9 mouse cellular contexts compared by ENCODE assay signal in genomic region chr16:33942341-33942740, GRCm38 (mm10). TPM values are rescaled to one million over a fixed set of nuclear protein-coding genes. Genes with fewer than 3 reads are reported as not detected.
DNase-seq lines count a peak whose midpoint lies in the region; ATAC-seq lines count a peak whose summit lies in the region.
"Had no signal": no experiment of that assay in that cellular context is flagged by ENCODE, and none has a peak within 500 bp of the region (broad histone marks: within the 10 kb centered on the region; RNA-seq: fewer than 3 reads in every experiment).

No protein-coding gene starts in this region.

- no peaks in the 10 kb centered on the region for H3K9me3 ChIP-seq in forebrain, embryonic 10.5 days
- H3K9me3 ChIP-seq in forebrain, embryonic 11.5 days (ENCODE audit: control insufficient read depth, low read length), result no peaks in the 10 kb centered on the region
- H3K9me3 ChIP-seq in neural tube, embryonic 15.5 days (replicated peaks), result no peaks in the 10 kb centered on the region
- H3K9me3 ChIP-seq: megakaryocyte, embryonic 14.5 days had no signal

- no peaks in the 10 kb centered on the region; the same call in 1 of the 2 replicates for H3K36me3 ChIP-seq in forebrain, embryonic 10.5 days (replicated peaks)
- no peaks in the 10 kb centered on the region for H3K36me3 ChIP-seq in forebrain, embryonic 11.5 days (ENCODE audit: control insufficient read depth, insufficient read depth, low read length)
- no peaks in the 10 kb centered on the region for H3K36me3 ChIP-seq in neural tube, embryonic 15.5 days

- DNase-seq in forebrain, embryonic 10.5 days (ENCODE audit: extremely low spot score, low spot score), result peak; percentile 31
- DNase-seq in forebrain, embryonic 11.5 days (ENCODE audit: low spot score), result no peak
- DNase-seq in adrenal gland, postnatal 10 days, result peak; percentile 71
- DNase-seq in heart, adult 9 months (ENCODE audit: low spot score in 2 of 2), result peak; percentile 67 to 74
- peak; percentile 89 for DNase-seq in kidney, postnatal 10 days
- DNase-seq in layer of hippocampus, postnatal 25 days (ENCODE audit: extremely low spot score in 1 of 2, low spot score in 1 of 2), result no peak
- DNase-seq in frontal cortex, adult 2 months (ENCODE audit: extremely low spot score in 1 of 2, low spot score in 1 of 2), result no peak

- H3K27ac ChIP-seq in forebrain, embryonic 10.5 days, result peak overlapping the region; percentile 78
- no peak overlapping the region for H3K27ac ChIP-seq in forebrain, embryonic 11.5 days (ENCODE audit: low read depth, low read length)
- no peak overlapping the region for H3K27ac ChIP-seq in neural tube, embryonic 15.5 days (replicated peaks)

- H3K9ac ChIP-seq in forebrain, embryonic 11.5 days (ENCODE audit: low read length), result no peak overlapping the region
- no peak overlapping the region for H3K9ac ChIP-seq in neural tube, embryonic 15.5 days (replicated peaks)

- H3K27me3 ChIP-seq in forebrain, embryonic 10.5 days (ENCODE audit: poor library complexity, severe bottlenecking), result no peaks in the 10 kb centered on the region
- H3K27me3 ChIP-seq in forebrain, embryonic 11.5 days (ENCODE audit: control insufficient read depth, insufficient read depth, low read length), result no peaks in the 10 kb centered on the region
- H3K27me3 ChIP-seq in neural tube, embryonic 15.5 days (replicated peaks), result no peaks in the 10 kb centered on the region

- ATAC-seq in forebrain, embryonic 11.5 days (replicated peaks; ENCODE audit: low FRiP score), result no peak
- no peak for ATAC-seq in neural tube, embryonic 15.5 days (ENCODE audit: low FRiP score)

- peaks cover 78% of the 10 kb centered on the region for H3K4me1 ChIP-seq in forebrain, embryonic 10.5 days
- peaks cover 3% of the 10 kb centered on the region; the same call in 1 of the 2 replicates for H3K4me1 ChIP-seq in forebrain, embryonic 11.5 days (replicated peaks; ENCODE audit: control insufficient read depth, insufficient read depth, low read length)
- H3K4me1 ChIP-seq in neural tube, embryonic 15.5 days, result peaks cover 44% of the 10 kb centered on the region

- H3K4me3 ChIP-seq in forebrain, embryonic 10.5 days, result no peak overlapping the region
- no peak overlapping the region for H3K4me3 ChIP-seq in forebrain, embryonic 11.5 days (ENCODE audit: low read depth, low read length)
- H3K4me3 ChIP-seq in neural tube, embryonic 15.5 days (replicated peaks), result no peak overlapping the region
- H3K4me3 ChIP-seq: megakaryocyte, embryonic 14.5 days had no signal

- no peak overlapping the region for H3K4me2 ChIP-seq in forebrain, embryonic 11.5 days (ENCODE audit: low read depth, low read length, severe bottlenecking)
- H3K4me2 ChIP-seq in neural tube, embryonic 15.5 days, result no peak overlapping the region

- WGBS in forebrain, embryonic 10.5 days, result 57% methylated on average over 11 of the region's 11 CpGs
- WGBS in forebrain, embryonic 11.5 days, result 69% methylated on average over 11 of the region's 11 CpGs
- 65% methylated on average over 11 of the region's 11 CpGs for WGBS in neural tube, embryonic 15.5 days

RNA-seq across cellular contexts. Expression of gene Umps, which starts 24.5 kb away (rescaled TPM):
- polyA plus RNA-seq in forebrain, embryonic 10.5 days (2016; fragmentation: Nextera tagmentation; extraction: Ambion mirVana), result 107 and 111 TPM in 2 replicates
- polyA plus RNA-seq in forebrain, embryonic 11.5 days (2014; fragmentation: Nextera tagmentation; extraction: Ambion mirVana), result 77.4 and 79.9 TPM in 2 replicates
- 10 to 100 TPM; 31.9 to 36.4 TPM for total RNA-seq in adrenal gland, postnatal 10 days (2021)
- total RNA-seq in layer of hippocampus, postnatal 25 days (2021), result 10 to 100 TPM; 14.3 to 16.9 TPM
- polyA plus RNA-seq in frontal cortex, adult 2 months (2012; rRNA removed), result 11.3 and 12.6 TPM in 2 replicates
- 22.8 and 32.5 TPM in 2 replicates for polyA plus RNA-seq in neural tube, embryonic 15.5 days (2015; fragmentation: Nextera tagmentation; extraction: Ambion mirVana)

Comparison
In these comparisons a context has a peak if more than half of its experiments do, and no peak if none do; other contexts are left out.
1. DNase-seq: peak in forebrain, embryonic 10.5 days (single experiment), adrenal gland, postnatal 10 days (single experiment), heart, adult 9 months (2 of 2) and kidney, postnatal 10 days (single experiment); none in forebrain, embryonic 11.5 days (single experiment), layer of hippocampus, postnatal 25 days (0 of 2) and frontal cortex, adult 2 months (0 of 2).